Mouse (Mus musculus): ENCODE results near the gene Aurkb.

Aurkb gene

GRCm38 (mm10) chr11:69064259-69065133 lies 19.0 kb downstream of the Aurkb start:
- no peak for DNase-seq

- no peak for DNase-seq
These were observed 20.0 kb downstream of the Aurkb start for GRCm38 (mm10) chr11:69065394-69065925.

GRCm38 (mm10) chr11:69066163-69066861 lies 20.9 kb downstream of the Aurkb start:
- peak; percentile 77 for DNase-seq

GRCm38 (mm10) chr11:69066956-69067355 lies 21.5 kb downstream of the Aurkb start:
- peak; percentile 81 for DNase-seq

GRCm38 (mm10) chr11:69067601-69068000 lies 22.2 kb downstream of the Aurkb start:
- DNase-seq, result no peak

- no peak for DNase-seq
These were observed 24.6 kb downstream of the Aurkb start for GRCm38 (mm10) chr11:69070093-69070492.

GRCm38 (mm10) chr11:69070590-69071222 lies 25.3 kb downstream of the Aurkb start, which contains the start of gene Tmem107:
Tmem107 (plus strand) TSS chr11:69070806.
- peak; percentile 95 for DNase-seq

- DNase-seq, result no peak
These were observed 25.8 kb downstream of the Aurkb start for GRCm38 (mm10) chr11:69071262-69071661.

- DNase-seq, result no peak
These were observed 26.8 kb downstream of the Aurkb start for GRCm38 (mm10) chr11:69072234-69072633.

GRCm38 (mm10) chr11:69072666-69073064 lies 27.2 kb downstream of the Aurkb start:
- DNase-seq, result no peak

- peak; percentile 96 for DNase-seq
These were observed 27.8 kb downstream of the Aurkb start for GRCm38 (mm10) chr11:69073065-69073888.

- DNase-seq, result no peak
These were observed 28.7 kb downstream of the Aurkb start for GRCm38 (mm10) chr11:69073951-69074775.

- DNase-seq, result no peak
These were observed 29.3 kb downstream of the Aurkb start for GRCm38 (mm10) chr11:69074776-69075069.

- no peak for DNase-seq
These were observed 30.5 kb downstream of the Aurkb start for GRCm38 (mm10) chr11:69075764-69076479.

- DNase-seq, result no peak
These were observed 31.1 kb downstream of the Aurkb start for GRCm38 (mm10) chr11:69076572-69076971.

- DNase-seq, result no peak
These were observed 31.9 kb downstream of the Aurkb start for GRCm38 (mm10) chr11:69077316-69077715.

- DNase-seq, result no peak
These were observed 32.6 kb downstream of the Aurkb start for GRCm38 (mm10) chr11:69078041-69078440.

- no peak for DNase-seq
These were observed 33.5 kb downstream of the Aurkb start for GRCm38 (mm10) chr11:69078805-69079438.

GRCm38 (mm10) chr11:69080102-69080854 lies 34.8 kb downstream of the Aurkb start:
- DNase-seq, result no peak

GRCm38 (mm10) chr11:69080855-69081222 lies 35.4 kb downstream of the Aurkb start:
- no peak for DNase-seq

All from layer of hippocampus, adult 9-11 months (tissue).